Comparison of ENCODE assay signal across 7 mouse cellular contexts in the genomic region with DNA sequence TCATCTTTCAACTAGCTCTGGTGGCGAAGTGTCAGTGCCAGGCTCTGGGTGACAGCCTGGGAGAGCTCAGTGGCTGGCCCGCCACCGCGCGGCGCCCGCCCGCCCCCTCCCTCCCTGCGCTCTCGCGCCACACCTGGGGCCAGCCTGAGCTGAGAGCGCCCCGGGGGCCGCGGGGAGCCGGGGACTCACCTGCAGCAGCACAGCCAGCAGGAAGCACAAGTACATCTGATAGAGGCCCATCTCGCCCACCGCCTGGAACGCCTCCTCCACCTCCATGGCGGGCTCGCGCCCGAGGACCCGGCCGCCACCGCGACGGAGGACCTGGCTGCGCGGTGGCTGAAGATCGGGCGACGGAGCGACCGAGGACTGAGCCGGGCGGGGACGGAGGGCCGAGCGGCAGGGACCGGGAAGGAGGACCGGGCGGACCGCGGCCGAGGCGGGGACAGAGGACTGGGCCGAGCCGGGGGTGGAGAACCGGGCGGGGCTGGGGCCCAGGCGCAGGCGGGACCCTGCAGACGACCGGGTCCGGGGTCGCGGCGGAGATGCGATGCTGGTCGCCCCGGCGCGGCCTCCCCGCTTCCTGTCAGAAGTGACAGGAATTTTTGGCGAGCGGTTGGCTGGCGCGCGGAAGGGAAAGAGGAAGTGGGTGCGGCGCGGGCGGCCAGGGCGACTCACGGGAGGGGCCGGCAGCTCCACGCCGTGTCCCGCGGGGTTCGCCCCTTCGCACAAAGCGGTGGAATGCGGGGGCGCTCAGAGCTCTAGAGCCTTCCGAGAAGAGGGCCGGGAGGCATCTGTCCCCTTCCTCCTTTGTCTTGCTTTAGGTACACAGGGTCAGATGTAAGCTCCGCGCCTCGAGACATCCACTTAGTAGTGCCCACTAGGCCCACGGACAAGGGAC. TPM values are rescaled to one million over a fixed set of nuclear protein-coding genes. Genes with fewer than 3 reads are reported as not detected.
A peak's percentile ranks its signal among the peaks of the same experiment; 100 is the strongest.
DNase-seq lines count a peak whose midpoint lies in the region; ATAC-seq and TF ChIP-seq lines count a peak whose summit lies in the region.

A gene (minus strand): TSS at position 611 of the 898 bp plus-strand sequence.

- H3K4me3 ChIP-seq in intestine, postnatal 0 days (ENCODE audit: low read depth, low read length) = peak within 1 kb of the TSS; percentile 77
- peak within 1 kb of the TSS; percentile 80 for H3K4me3 ChIP-seq in limb, embryonic 15.5 days
- H3K4me3 ChIP-seq in midbrain, embryonic 16.5 days (ENCODE audit: low read depth, low read length) = peak within 1 kb of the TSS; percentile 89
- peak within 1 kb of the TSS; percentile 80 for H3K4me3 ChIP-seq in spleen, adult 2 months (ENCODE audit: extremely low read depth, insufficient read depth, insufficient read length)

- peak within 1 kb of the TSS; percentile 91 for H3K27ac ChIP-seq in intestine, postnatal 0 days (ENCODE audit: low read depth, low read length)
- H3K27ac ChIP-seq in limb, embryonic 15.5 days = peak within 1 kb of the TSS; percentile 92
- peak within 1 kb of the TSS; percentile 97 for H3K27ac ChIP-seq in midbrain, embryonic 16.5 days (ENCODE audit: low read length)
- H3K27ac ChIP-seq in spleen, adult 2 months (ENCODE audit: insufficient read depth, low read length) = peak within 1 kb of the TSS; percentile 34; the same call in 1 of the 2 replicates

- DNase-seq in adrenal gland, adult 18-20 months (ENCODE audit: low spot score in 2 of 2) = peak; percentile 66 to 72
- peak; percentile 67 for DNase-seq in embryo, embryonic 10.5 days (ENCODE audit: low spot score)
- peak in 1 of 2 experiments; percentile 47 for DNase-seq in spleen, adult 2 months (ENCODE audit: low read depth in 1 of 2, low spot score in 2 of 2)

- H3K4me2 ChIP-seq in intestine, postnatal 0 days (replicated peaks; ENCODE audit: low read depth) = peak within 1 kb of the TSS; percentile 90
- H3K4me2 ChIP-seq in limb, embryonic 15.5 days = peak within 1 kb of the TSS; percentile 81
- peak within 1 kb of the TSS; percentile 77 for H3K4me2 ChIP-seq in midbrain, embryonic 16.5 days (ENCODE audit: low read length)

- TF ChIP-seq CTCF in intestine, postnatal 0 days (IDR thresholded peaks at IDR 0.05; ENCODE audit: low read depth) = peak; percentile 41
- no peak for TF ChIP-seq CTCF in spleen, adult 2 months (IDR thresholded peaks at IDR 0.05; ENCODE audit: extremely low read depth, insufficient read depth, insufficient read length, insufficient replicate concordance)

- H3K27me3 ChIP-seq in intestine, postnatal 0 days (replicated peaks; ENCODE audit: control insufficient read depth, insufficient read depth, low read length) = no peaks in the 10 kb centered on the region
- no peaks in the 10 kb centered on the region for H3K27me3 ChIP-seq in limb, embryonic 15.5 days
- no peaks in the 10 kb centered on the region for H3K27me3 ChIP-seq in midbrain, embryonic 16.5 days (ENCODE audit: control insufficient read depth, insufficient read depth, low read depth, low read length)
- peaks cover 5% of the 10 kb centered on the region for H3K27me3 ChIP-seq in spleen, adult 2 months (ENCODE audit: control insufficient read depth, insufficient read depth, low read length)

- H3K9ac ChIP-seq in intestine, postnatal 0 days (ENCODE audit: low read depth, low read length) = peak within 1 kb of the TSS; percentile 85
- peak within 1 kb of the TSS; percentile 93 for H3K9ac ChIP-seq in limb, embryonic 15.5 days
- peak within 1 kb of the TSS; percentile 99 for H3K9ac ChIP-seq in midbrain, embryonic 16.5 days (ENCODE audit: low read depth, low read length)

- no peaks in the 10 kb centered on the region for H3K9me3 ChIP-seq in intestine, postnatal 0 days (ENCODE audit: control insufficient read depth)
- no peaks in the 10 kb centered on the region for H3K9me3 ChIP-seq in limb, embryonic 15.5 days
- H3K9me3 ChIP-seq in midbrain, embryonic 16.5 days (replicated peaks; ENCODE audit: control insufficient read depth, low read length, poor library complexity, severe bottlenecking) = no peaks in the 10 kb centered on the region

- H3K36me3 ChIP-seq in intestine, postnatal 0 days (ENCODE audit: control insufficient read depth, insufficient read depth) = no peaks in the 10 kb centered on the region
- H3K36me3 ChIP-seq in limb, embryonic 15.5 days = no peaks in the 10 kb centered on the region
- H3K36me3 ChIP-seq in midbrain, embryonic 16.5 days (ENCODE audit: control insufficient read depth, insufficient read depth, low read length) = no peaks in the 10 kb centered on the region
- no peaks in the 10 kb centered on the region for H3K36me3 ChIP-seq in spleen, adult 2 months (ENCODE audit: control insufficient read depth, insufficient read depth, low read length)

- TF ChIP-seq POLR2A in spleen, adult 2 months (IDR thresholded peaks at IDR 0.05; ENCODE audit: low read depth, low read length) = no peak

- peak; percentile 92 for ATAC-seq in granulocyte monocyte progenitor cell, adult 5-6 weeks (replicated peaks; ENCODE audit: poor library complexity, severe bottlenecking)
- peak; percentile 88 for ATAC-seq in intestine, postnatal 0 days
- ATAC-seq in limb, embryonic 15.5 days (ENCODE audit: insufficient number of reproducible peaks, low FRiP score, low TSS enrichment, low read depth) = peak; percentile 80
- peak; percentile 92 for ATAC-seq in midbrain, embryonic 16.5 days

- peaks cover 4% of the 10 kb centered on the region; the same call in 1 of the 2 replicates for H3K4me1 ChIP-seq in intestine, postnatal 0 days (replicated peaks; ENCODE audit: control insufficient read depth, insufficient read depth, low read length)
- H3K4me1 ChIP-seq in limb, embryonic 15.5 days = peaks cover 20% of the 10 kb centered on the region
- peaks cover 24% of the 10 kb centered on the region for H3K4me1 ChIP-seq in midbrain, embryonic 16.5 days (ENCODE audit: control insufficient read depth, insufficient read depth, low read length)
- H3K4me1 ChIP-seq in spleen, adult 2 months (ENCODE audit: control insufficient read depth, insufficient read depth, insufficient read length) = peaks cover 2% of the 10 kb centered on the region; the same call in 1 of the 2 replicates

- under 1% methylated on average over 86 of the region's 92 CpGs for WGBS in intestine, postnatal 0 days
- under 1% methylated on average over 81 of the region's 92 CpGs for WGBS in limb, embryonic 15.5 days
- WGBS in midbrain, embryonic 16.5 days = under 1% methylated on average over 79 of the region's 92 CpGs
- 1% methylated on average over 92 of the region's 92 CpGs for WGBS in spleen, adult 2 months

RNA-seq across cellular contexts. Expression of the gene that starts here (rescaled TPM):
- total RNA-seq in adrenal gland, adult 18-20 months (2021) = 1 to 10 TPM; 8.5 to 9.6 TPM
- total RNA-seq in granulocyte monocyte progenitor cell, adult 5-6 weeks (2014; fragmentation: Nextera tagmentation) = 5.1 and 11.0 TPM in 2 replicates
- 4.4 and 4.5 TPM in 2 replicates for total RNA-seq in granulocyte monocyte progenitor cell, adult 5-6 weeks (2017)
- 5.2 and 5.3 TPM in 2 replicates for polyA plus RNA-seq in intestine, postnatal 0 days (2015; fragmentation: Nextera tagmentation; extraction: Ambion mirVana)
- polyA plus RNA-seq in limb, embryonic 15.5 days (2015; fragmentation: Nextera tagmentation; extraction: Ambion mirVana) = 5.4 and 6.2 TPM in 2 replicates
- 6.0 and 7.4 TPM in 2 replicates for polyA plus RNA-seq in midbrain, embryonic 16.5 days (2015; fragmentation: Nextera tagmentation; extraction: Ambion mirVana)
- 2.5 and 3.2 TPM in 2 replicates for polyA plus RNA-seq in spleen, adult 2 months (2012; rRNA removed)

Comparison
In these comparisons a context has a peak if more than half of its experiments do, and no peak if none do; other contexts are left out.
1. H3K27ac ChIP-seq: peak in every context shown above with its lines; median percentile 97 in midbrain, embryonic 16.5 days; 92 in limb, embryonic 15.5 days; 91 in intestine, postnatal 0 days; 34 in spleen, adult 2 months.